Mouse (Mus musculus) lung, embryonic 14.5 days (tissue): ENCODE data around the gene Mnd1. TPM values are rescaled to one million over a fixed set of nuclear protein-coding genes. Genes with fewer than 3 reads are reported as not detected.
A peak's percentile ranks its signal among the peaks of the same experiment; 100 is the strongest.

ENCODE experiments used
- ATAC-seq: fragments of 200-750 bp; cut with Nextera tagmentation; 2 replicates; pipeline ENCODE4 v1.8.0; 2017; ENCODE audit warnings: mild to moderate bottlenecking, moderate TSS enrichment, moderate library complexity; ENCODE audit not compliant: insufficient read depth
- DNase-seq: peaks from one replicate; pipeline ENCODE4 v3.0.0-alpha.2; 2015
- H3K27ac ChIP-seq: fragments of 300-500 bp; sonication (generic); 2 replicates; pipeline ENCODE4 v1.5.1; 2014; ENCODE audit warnings: low read depth, mild to moderate bottlenecking, moderate library complexity
- H3K27me3 ChIP-seq: fragments of 300-500 bp; sonication (generic); 2 replicates; pipeline ENCODE4 v1.6.1; 2014; ENCODE audit warnings: low read length, control low read depth; ENCODE audit not compliant: insufficient read depth
- H3K36me3 ChIP-seq: fragments of 300-500 bp; sonication (generic); 2 replicates; pipeline ENCODE4 v1.6.1; 2014; ENCODE audit warnings: control low read depth; ENCODE audit not compliant: insufficient read depth
- H3K4me1 ChIP-seq: fragments of 300-500 bp; sonication (generic); 2 replicates; pipeline ENCODE4 v1.6.1; 2014; ENCODE audit warnings: antibody characterized with exemption, control low read depth; ENCODE audit not compliant: insufficient read depth
- H3K4me2 ChIP-seq: fragments of 300-500 bp; sonication (generic); 2 replicates; pipeline ENCODE4 v1.6.1; 2014; ENCODE audit warnings: mild to moderate bottlenecking
- H3K4me3 ChIP-seq: fragments of 300-500 bp; sonication (generic); 2 replicates; pipeline ENCODE4 v1.5.1; 2014; ENCODE audit warnings: low read depth, low read length
- H3K9ac ChIP-seq: fragments of 300-500 bp; sonication (generic); 2 replicates; pipeline ENCODE4 v1.6.1; 2014
- H3K9me3 ChIP-seq: fragments of 300-500 bp; sonication (generic); 2 replicates; pipeline ENCODE4 v1.6.1; 2016; ENCODE audit warnings: low read depth, low read length, control low read depth
- CTCF ChIP-seq: IDR thresholded peaks from 2 replicates; pipeline ENCODE4 v1.5.1; 2016; ENCODE audit warnings: antibody characterized with exemption, low read depth
- WGBS: fragments of 180-500 bp; shearing (Covaris S2); extraction: QIAGEN DNeasy Blood & Tissue Kit; methylation state at CpG from one replicate; pipeline ENCODE4 v1.1.7; 2014; 5-methylcytosine and 5-hydroxymethylcytosine counted together
- polyA plus RNA-seq: library from polyadenylated mRNA; unstranded; fragments of >200 nt; fragmentation: Nextera tagmentation; extraction: Ambion mirVana; gene quantifications from 2 replicates; pipeline ENCODE4 v1.2.1, GENCODE M21; 2014

Mnd1 gene
- polyA plus RNA-seq, 1 experiment from 2014 or later = 15.4 TPM

GRCm38 (mm10) chr3:84086921-84087320, 68.7 kb downstream of the Mnd1 start:
- Histone ChIP-seq H3K36me3 (no peaks in the 10 kb centered on the region), H3K9ac (no peak overlapping the region), H3K4me2 (no peak overlapping the region), H3K27ac (no peak overlapping the region), H3K4me3 (no peak overlapping the region), H3K4me1 (no peaks in the 10 kb centered on the region), H3K9me3 (no peaks in the 10 kb centered on the region), H3K27me3 (no peaks in the 10 kb centered on the region)
- no peak for DNase-seq
- WGBS = 66% methylated on average over 2 of the region's 2 CpGs
- no peak for ATAC-seq
- TF ChIP-seq CTCF = no peak

GRCm38 (mm10) chr3:84086337-84086736, 69.2 kb downstream of the Mnd1 start:
- no peak overlapping the region for H3K4me2 ChIP-seq
- TF ChIP-seq CTCF = no peak
- no peak overlapping the region for H3K9ac ChIP-seq
- WGBS = 78% methylated on average over 7 of the region's 7 CpGs
- H3K4me1 ChIP-seq = no peaks in the 10 kb centered on the region
- H3K36me3 ChIP-seq = no peaks in the 10 kb centered on the region
- H3K27ac ChIP-seq = no peak overlapping the region
- DNase-seq (no peak), ATAC-seq (no peak)
- H3K9me3 ChIP-seq = no peaks in the 10 kb centered on the region
- no peak overlapping the region for H3K4me3 ChIP-seq
- no peaks in the 10 kb centered on the region for H3K27me3 ChIP-seq

- no peaks in the 10 kb centered on the region for H3K27me3 ChIP-seq
- no peak overlapping the region for H3K4me2 ChIP-seq
- no peak overlapping the region for H3K9ac ChIP-seq
- H3K9me3 ChIP-seq = no peaks in the 10 kb centered on the region
- peak; percentile 88; the same call in 1 of the 2 replicates for ATAC-seq
- DNase-seq = peak; percentile 78
- H3K36me3 ChIP-seq = no peaks in the 10 kb centered on the region
- WGBS = 14% methylated on average over 9 of the region's 9 CpGs
- TF ChIP-seq CTCF = no peak
- no peak overlapping the region for H3K4me3 ChIP-seq
- H3K4me1 ChIP-seq = no peaks in the 10 kb centered on the region
- no peak overlapping the region; the same call in 1 of the 2 replicates for H3K27ac ChIP-seq
Measured at GRCm38 (mm10) chr3:84085429-84085828, 70.2 kb downstream of the Mnd1 start.

- H3K9ac ChIP-seq = no peak overlapping the region
- no peaks in the 10 kb centered on the region for H3K9me3 ChIP-seq
- H3K4me1 ChIP-seq = 0 out of 2 replicates have a peak, but pooled peaks cover 2% of the 10 kb centered on the region
- no peak for TF ChIP-seq CTCF
- peak overlapping the region; percentile 64; the same call in 1 of the 2 replicates for H3K27ac ChIP-seq
- H3K4me3 ChIP-seq = no peak overlapping the region
- WGBS = 54% methylated on average over 4 of the region's 4 CpGs
- no peaks in the 10 kb centered on the region for H3K36me3 ChIP-seq
- ATAC-seq (no peak), DNase-seq (peak; percentile 48)
- H3K4me2 ChIP-seq = no peak overlapping the region
- H3K27me3 ChIP-seq = no peaks in the 10 kb centered on the region
Measured at GRCm38 (mm10) chr3:84081208-84081722, 74.3 kb downstream of the Mnd1 start.

- Histone ChIP-seq H3K27me3 (no peaks in the 10 kb centered on the region), H3K27ac (no peak overlapping the region), H3K4me1 (0 out of 2 replicates have a peak, but pooled peaks cover 2% of the 10 kb centered on the region), H3K4me3 (no peak overlapping the region), H3K9me3 (no peaks in the 10 kb centered on the region), H3K4me2 (no peak overlapping the region), H3K9ac (no peak overlapping the region), H3K36me3 (no peaks in the 10 kb centered on the region)
- TF ChIP-seq CTCF = no peak
- 69% methylated on average over 7 of the region's 7 CpGs for WGBS
- DNase-seq (no peak), ATAC-seq (no peak)
Measured at GRCm38 (mm10) chr3:84080074-84080473, 75.5 kb downstream of the Mnd1 start.

DNA sequence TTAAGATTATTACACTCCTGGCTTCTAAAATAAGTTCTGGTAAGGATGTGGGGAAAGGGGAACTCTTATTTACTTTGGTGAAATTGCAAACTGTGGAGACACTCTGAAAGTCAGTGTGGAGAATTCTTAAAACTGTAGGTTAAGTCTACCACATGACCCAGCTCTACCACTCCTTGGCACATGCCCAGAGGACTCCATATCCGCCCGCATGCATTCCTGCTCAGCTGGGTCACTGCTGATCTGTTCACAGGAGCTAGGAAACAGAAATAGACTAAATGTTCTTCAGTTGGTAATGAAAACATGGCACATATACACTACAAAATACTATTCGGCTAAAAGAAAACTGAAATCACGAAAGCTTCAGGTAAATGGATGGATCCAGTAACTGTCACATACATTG, 78.1 kb downstream of the Mnd1 start:
- H3K36me3 ChIP-seq = no peaks in the 10 kb centered on the region
- 81% methylated on average over 4 of the region's 4 CpGs for WGBS

GRCm38 (mm10) chr3:84076543-84077332, 78.8 kb downstream of the Mnd1 start:
- no peaks in the 10 kb centered on the region for H3K9me3 ChIP-seq
- no peaks in the 10 kb centered on the region for H3K27me3 ChIP-seq
- 0 out of 2 replicates have a peak, but pooled peaks have one; percentile 12 for TF ChIP-seq CTCF
- ATAC-seq = no peak
- H3K4me1 ChIP-seq = 0 out of 2 replicates have a peak, but pooled peaks cover 2% of the 10 kb centered on the region
- no peak for DNase-seq
- no peak overlapping the region for H3K4me2 ChIP-seq
- WGBS = 71% methylated on average over 13 of the region's 13 CpGs
- H3K4me3 ChIP-seq = no peak overlapping the region
- no peak overlapping the region for H3K9ac ChIP-seq
- no peak overlapping the region for H3K27ac ChIP-seq
- H3K36me3 ChIP-seq = no peaks in the 10 kb centered on the region

More for the DNA sequence above, 78.1 kb downstream of the Mnd1 start:
- Histone ChIP-seq H3K4me3 (no peak overlapping the region), H3K27me3 (no peaks in the 10 kb centered on the region), H3K27ac (no peak overlapping the region), H3K9me3 (no peaks in the 10 kb centered on the region), H3K4me1 (0 out of 2 replicates have a peak, but pooled peaks cover 2% of the 10 kb centered on the region), H3K9ac (no peak overlapping the region), H3K4me2 (no peak overlapping the region)
- no peak for ATAC-seq
- no peak for TF ChIP-seq CTCF
- DNase-seq = no peak
